Mouse (Mus musculus): Measurements from ENCODE around the gene Lias. TPM values are rescaled to one million over a fixed set of nuclear protein-coding genes. Genes with fewer than 3 reads are reported as not detected.

The Lias gene
- total RNA-seq, 2 experiments from 2014 or later, result 33.3 to 33.4 TPM

DNA sequence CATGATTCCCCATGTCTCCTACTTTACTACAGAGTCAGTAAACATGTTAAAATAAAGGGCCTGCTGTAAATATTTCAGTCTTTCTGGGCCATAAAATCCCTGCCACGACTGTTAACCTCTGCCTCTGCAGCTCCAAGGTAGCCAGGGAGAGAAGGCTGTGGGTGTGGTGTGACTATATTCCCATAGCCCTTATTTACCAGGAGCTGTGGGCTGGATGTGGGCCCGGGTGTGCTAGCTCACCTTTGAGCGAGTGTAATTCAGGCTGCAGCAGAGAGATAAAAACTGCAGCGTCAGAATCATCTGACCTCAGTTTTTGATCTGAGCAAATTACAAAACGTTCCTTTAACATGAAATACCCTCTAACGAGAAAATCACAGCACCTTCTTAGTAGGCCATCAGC, 29.5 kb downstream of the Lias start:
- DNase-seq (ENCODE audit: low spot score in 2 of 2), result no peak
- intact Hi-C loops (cut with DNase I), result no loop called here

DNA sequence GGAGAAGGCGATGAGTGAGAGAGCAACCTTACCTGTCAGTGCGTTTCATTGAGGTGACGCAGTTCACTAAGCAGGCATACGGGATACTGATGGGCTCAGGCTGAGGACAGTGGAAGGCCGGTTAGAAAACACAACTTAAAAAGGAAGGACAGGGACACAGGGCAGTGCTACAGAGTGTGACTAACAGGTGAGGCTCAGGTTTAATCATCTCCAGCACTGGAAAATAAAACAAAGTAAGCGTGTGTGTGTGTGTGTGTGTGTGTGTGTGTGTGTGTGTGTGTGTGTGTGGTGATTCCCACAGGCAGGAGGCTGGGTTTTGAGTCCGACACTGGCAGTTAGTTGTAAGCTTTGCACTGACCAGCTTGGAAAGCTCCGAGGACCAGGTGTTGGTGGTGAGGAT, 31.5 kb downstream of the Lias start:
- intact Hi-C loops (cut with DNase I), result no loop called here
- no peak for DNase-seq (ENCODE audit: low spot score in 2 of 2)

DNA sequence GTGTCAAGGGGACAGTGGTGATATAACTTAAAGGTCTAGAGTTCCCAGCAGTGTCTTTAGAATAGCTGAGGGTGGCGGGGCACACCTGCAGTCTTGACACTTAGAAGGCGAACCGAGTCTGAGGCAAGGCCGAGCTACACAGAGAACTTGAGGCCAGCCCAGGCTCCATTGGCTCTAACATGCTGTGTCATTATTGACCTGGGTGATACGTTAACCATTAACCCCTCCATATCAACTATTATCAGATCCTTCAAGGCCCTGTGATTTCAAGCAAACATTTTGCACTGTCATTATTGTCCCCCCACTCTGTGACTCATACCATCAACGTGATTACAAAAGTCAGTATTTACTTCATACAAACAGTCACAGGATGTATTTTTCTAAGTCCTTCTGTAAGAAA, 32.9 kb downstream of the Lias start:
- intact Hi-C loops (cut with DNase I), result no loop called here
- no peak for DNase-seq (ENCODE audit: low spot score in 2 of 2)

DNA sequence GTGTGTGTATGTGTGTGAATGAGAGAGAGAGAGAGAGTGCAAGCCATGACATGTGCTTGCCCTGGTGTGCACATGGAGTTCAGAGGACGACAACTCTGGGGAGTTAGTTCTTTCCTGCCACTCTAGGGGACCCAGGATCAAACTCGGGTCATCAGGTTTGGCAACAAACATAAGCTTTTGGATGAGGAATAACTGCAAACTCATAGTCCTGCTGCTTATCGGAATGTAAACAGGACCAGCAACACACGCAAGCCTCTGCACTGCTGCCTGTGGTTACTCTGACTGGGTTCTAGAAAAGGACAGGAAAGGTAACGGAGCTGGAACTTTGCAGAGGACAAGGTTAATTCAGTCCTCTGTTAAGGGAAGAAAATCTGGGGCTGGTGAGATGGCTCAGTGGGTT, 34.0 kb downstream of the Lias start:
- no peak for DNase-seq (ENCODE audit: low spot score in 2 of 2)
- intact Hi-C loops (cut with DNase I), result no loop called here

DNA sequence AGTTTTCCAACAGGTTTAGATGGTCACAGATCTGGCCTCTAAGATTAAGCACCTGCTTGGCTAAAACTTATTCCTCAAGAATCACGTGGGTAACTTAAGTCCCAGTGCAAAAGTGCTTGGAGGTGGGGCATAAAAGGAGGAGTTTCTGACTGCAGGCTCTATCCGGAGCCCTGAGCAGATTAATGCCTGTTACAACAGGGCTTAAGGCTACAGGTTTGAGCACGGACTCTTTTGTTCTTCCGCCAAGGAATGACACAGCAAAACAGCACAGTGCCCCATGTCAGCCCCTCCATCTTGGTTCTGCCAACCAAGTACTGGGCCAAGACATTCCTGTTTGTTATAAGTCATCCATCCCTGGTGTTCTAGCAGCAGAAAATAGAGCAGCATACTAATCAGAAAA, 37.0 kb downstream of the Lias start:
- no peak for DNase-seq (ENCODE audit: low spot score in 2 of 2)
- intact Hi-C loops (cut with DNase I), result no loop called here

DNA sequence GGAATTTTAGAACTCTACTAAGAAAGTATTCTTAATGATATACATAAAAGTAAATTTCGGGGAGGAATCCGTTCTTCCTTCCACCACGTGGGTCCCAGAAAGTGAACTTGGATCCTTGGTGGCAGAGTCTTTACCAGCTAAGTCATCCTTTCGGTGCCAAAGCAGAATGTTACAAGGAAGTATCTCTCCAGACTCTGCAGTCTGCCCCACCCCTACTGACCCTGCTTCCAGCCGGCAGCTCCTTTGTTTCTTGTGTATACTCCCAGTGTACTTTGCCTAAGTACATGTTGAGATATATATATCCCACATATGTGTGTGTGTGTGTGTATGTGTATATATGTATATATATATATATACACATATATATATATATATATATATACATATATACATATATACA, 38.1 kb downstream of the Lias start:
- intact Hi-C loops (cut with DNase I), result no loop called here
- DNase-seq (ENCODE audit: low spot score in 2 of 2), result no peak

DNA sequence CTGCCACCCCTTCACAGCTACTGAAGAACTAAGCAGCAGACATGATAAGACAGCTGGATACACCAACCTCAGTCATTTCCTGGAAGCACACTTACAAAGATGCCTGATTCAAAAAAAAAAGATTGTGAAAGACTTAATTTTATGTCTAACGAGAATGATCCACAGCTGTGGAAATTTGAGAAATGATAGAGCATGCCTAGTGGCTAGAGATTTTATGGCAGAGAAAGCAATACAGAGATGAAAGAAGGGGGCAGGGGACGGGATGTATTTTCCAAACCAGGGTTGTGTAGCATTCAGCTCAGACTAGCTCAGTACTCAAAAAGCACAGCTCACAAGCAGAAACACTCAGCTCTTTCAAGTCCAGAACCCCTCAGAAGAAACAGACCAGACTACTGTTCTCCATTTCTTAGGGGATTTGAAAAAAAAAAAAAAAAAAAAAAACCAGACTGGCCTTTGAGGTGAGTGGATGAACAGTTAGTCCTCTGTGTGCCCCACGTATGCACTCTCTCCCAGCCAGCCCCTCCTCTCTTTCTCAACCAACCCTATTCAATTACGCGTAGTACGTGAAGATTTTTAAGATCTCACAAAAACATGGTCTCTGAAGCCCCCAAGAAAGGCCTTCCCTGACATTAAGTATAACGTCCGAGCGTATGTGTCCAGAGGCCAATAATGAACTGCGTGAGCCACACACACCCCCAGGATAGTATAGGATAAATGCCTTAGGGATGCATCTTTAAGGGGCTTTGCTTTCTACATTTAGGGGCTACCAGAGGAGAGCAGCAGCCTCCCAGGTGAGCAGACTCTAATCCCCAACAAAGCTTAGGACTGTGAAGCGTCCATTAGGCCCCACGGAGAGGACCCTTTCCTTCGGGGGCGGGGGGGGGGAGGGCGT, 43.4 kb downstream of the Lias start:
- DNase-seq (ENCODE audit: low spot score in 2 of 2), result peak; percentile 34 to 61
- intact Hi-C loops (cut with DNase I), result loop anchor here (2.0 to 5.0 kb wide), 2 partner anchors 58 to 102 kb away; partner anchors contain the start of genes Gm43552, Smim14 and Ube2k

DNA sequence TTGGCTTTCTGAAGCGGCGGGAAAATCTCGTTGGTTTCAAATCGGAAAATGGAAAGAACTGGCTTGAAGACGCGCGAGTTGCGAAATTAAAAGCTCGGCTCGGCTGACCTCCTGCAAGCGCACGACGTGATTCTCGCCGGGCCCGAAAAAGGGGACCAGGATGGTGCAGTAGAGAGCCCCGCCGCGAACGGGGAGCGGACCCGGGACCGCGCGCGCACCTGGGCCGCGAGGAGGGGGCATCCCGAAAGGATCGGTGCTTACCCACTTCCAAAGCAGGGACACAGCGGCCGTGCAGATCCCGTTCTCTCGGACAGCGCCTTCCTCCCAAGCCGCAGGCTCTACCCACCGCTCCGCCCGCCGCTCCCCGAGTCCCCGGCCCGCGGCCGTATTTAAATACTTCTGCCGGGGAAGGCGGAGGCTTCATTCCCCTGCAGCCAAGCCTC, 44.1 kb downstream of the Lias start:
- intact Hi-C loops (cut with DNase I), result loop anchor here (2.0 to 5.0 kb wide), 2 partner anchors 57 to 101 kb away; partner anchors contain the start of genes Gm43552, Smim14 and Ube2k
- no peak for DNase-seq (ENCODE audit: low spot score in 2 of 2)

DNA sequence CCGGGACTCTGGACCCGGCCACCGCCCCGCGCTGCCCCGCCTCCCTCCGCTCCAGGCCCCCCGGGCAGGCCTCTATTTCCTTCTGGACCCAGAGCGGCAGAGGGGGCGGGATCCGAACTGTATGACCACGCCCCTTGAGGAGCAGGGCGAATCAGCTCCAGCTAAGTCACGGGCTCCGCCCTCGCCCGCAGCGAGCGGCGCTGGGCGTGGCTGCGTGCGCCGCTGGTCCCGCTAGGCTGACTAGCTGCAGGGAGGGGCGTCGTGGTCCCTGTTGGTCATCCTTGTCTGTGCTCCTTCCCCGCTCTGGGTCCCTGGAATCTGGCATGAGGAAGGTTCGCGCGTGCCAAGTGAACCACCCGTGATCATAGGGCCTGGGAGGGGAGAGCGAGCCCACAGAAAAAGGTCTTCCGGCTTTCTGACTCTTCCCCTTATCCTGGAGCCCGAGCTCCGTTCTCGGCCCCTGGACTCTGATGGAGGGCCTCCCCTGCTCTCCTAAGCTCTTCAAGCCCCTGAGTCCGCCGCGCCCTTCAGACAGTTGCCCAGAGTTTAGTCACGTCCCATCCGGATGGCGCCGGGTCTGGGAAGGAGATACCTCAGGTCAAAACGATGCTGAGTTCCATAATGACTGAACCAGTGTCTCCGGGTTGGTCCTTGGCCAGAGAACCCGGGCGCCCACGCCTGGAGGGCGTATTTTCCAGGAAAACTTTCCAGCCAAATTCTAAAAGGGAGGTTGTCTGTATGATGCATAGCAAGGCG, 44.7 kb downstream of the Lias start, which contains the start of gene Ugdh:
TSS of gene Ugdh (minus strand) at position 144 of the 756 bp plus-strand sequence.
- intact Hi-C loops (cut with DNase I), result loop anchor here (2.0 to 5.0 kb wide), 2 partner anchors 56 to 101 kb away; partner anchors contain the start of genes Gm43552, Smim14 and Ube2k
- DNase-seq (ENCODE audit: low spot score in 2 of 2), result peak; percentile 95 to 98

DNA sequence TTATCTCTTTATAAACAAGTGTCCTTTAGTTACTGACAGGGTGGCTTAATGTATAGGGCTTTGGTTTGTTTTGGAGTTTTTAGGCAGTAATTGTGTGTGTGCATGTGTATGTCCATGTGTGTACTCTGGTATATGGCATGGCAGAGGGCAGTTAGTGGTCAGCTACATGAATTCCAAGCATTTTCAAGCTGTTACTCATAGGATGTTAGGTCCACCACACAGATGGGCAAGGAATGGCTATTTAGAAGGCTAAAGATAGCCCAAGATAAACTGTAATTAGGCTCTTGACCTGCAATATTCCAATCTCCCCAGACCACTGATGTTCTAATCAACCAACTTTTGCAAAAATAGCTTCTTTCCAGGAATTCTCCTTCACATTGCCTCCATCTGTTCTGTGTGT, 46.7 kb downstream of the Lias start:
- intact Hi-C loops (cut with DNase I), result loop anchor here (5.0 kb wide), 1 partner anchor 54 kb away; the partner anchor contains the start of gene Gm43552
- DNase-seq (ENCODE audit: low spot score in 2 of 2), result no peak

DNA sequence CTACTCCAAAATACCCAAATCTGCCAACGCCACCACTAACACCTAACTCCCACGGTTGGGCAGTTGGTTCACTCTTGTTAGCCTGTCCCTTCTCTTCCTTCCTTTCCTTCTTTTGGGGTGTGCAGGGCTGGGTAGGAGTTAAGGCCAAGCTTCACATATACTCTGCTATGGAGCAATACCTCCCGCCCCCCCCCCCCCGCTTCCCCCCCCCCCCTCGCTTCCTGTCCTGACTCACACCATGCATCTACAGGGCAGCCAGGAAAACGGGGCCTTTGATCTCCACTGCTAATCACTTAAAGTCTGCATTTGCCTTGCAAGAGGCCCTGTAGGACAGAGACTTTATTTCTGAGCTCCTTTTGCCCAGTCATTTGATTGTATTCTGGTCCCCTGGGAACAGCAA, 53.7 kb downstream of the Lias start:
- DNase-seq (ENCODE audit: low spot score in 2 of 2), result no peak
- intact Hi-C loops (cut with DNase I), result no loop called here

DNA sequence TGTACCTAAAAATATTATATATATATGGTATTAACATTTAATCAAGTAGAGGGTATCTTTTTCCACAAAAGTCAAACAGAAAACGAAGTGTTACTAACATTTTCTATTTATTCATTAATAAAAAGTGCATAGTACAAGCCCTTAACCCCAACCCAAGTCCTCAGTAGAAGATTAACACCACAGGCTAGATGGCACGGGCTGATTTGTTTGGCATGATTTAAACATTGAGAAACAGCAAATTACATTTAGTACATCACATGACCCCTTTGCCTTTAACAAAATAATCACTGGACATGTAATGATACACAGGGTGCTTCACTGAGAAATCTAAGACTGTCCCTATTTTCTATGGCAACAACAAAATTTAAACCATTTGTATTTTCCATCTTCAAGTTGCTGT, 55.5 kb downstream of the Lias start:
- intact Hi-C loops (cut with DNase I), result no loop called here
- DNase-seq (ENCODE audit: low spot score in 2 of 2), result no peak

DNA sequence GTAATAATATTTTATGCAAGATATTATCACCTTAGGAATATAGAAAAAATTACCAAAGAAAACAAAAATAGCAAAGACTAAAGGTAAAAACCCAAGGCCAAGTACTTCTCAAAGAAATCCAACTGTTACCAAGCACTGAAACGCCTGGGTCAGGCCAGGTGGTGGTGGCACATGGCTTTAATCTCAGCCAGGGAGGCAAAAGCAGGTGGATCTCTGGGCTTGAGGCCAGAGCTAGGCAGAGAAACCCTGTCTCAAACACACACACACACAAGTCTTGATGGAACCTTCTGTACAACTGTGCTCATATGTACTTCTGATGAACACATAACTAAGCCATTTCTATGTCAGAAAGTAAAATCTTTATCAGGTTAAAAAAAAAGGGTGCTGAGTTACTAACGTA, 56.5 kb downstream of the Lias start:
- DNase-seq (ENCODE audit: low spot score in 2 of 2), result no peak
- intact Hi-C loops (cut with DNase I), result no loop called here

DNA sequence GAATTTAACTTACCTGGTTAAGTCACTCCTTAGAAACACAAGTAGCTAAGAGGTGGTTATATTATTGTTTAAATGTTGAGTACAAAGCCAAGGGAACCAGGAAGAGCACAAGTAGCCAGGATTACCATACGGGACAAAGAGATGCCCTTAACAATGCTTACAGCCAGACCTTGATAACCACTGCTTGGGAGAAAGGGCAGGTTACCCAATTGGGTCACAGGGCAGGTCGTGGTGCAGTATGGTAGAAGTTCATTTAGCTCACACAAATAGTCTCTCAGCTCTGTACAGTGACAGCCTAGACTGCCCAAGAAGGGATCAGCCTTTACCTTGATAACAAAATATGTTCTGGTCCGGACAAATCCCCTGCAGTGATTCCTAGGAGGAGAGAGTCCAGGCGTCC, 57.6 kb downstream of the Lias start:
- intact Hi-C loops (cut with DNase I), result no loop called here
- no peak for DNase-seq (ENCODE audit: low spot score in 2 of 2)

DNA sequence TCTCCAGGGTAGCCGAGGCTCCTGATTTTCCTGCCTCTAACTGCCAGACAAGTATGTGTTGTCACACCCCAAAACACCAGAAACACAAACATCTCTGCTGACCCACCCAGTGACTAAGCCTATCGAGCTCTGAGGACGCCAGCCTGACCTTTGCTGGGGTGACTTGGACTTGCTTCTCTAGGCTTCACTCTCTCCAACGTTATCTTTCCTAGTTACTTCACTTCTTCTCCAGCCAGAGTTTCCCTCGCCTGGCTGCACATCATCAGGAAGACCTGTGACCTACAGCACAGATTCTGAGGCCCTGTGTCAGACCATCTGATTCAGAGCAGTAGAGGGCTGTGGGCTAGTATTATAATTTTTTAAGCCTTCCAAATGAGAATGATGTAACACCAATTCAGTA, 63.5 kb downstream of the Lias start:
- intact Hi-C loops (cut with DNase I), result no loop called here

DNA sequence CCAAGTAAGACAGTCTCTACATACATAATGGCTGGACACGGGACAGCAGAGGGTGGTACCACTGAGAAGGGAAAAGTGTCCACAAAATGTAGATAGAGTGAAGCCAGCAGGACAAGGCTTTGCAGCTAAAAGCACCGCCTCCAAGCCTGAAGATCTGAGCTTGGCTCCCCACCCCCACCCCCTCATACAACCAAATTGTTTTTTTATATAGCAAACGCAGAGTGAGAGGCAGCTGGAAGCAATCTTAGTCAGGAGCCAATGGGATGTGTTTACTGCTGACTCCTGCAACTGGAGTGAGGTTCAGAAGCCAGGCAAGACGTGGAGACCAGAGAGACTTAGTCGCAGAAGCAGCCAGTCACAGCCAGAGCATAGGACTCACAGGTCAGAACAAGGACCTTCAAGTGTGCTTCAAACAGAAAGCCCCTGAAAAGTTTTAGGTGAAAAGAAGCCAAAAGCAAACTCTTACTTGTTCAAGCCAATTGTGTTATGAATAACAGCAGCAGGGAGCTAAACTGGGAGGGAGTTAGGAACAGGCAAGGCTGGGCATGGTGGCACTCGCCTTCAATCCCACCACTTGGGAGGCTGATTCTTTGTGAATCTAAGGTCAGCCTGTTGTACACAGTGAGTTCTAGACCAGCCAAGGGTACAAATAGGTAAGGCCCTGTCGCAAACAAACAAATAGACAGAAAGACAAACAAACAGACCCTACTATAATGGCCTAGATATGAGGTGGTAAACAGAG, 66.0 kb downstream of the Lias start:
- intact Hi-C loops (cut with DNase I), result no loop called here
- no peak for DNase-seq (ENCODE audit: low spot score in 2 of 2)

More for the DNA sequence above, 63.5 kb downstream of the Lias start:
- DNase-seq (ENCODE audit: low spot score in 2 of 2), result no peak

DNA sequence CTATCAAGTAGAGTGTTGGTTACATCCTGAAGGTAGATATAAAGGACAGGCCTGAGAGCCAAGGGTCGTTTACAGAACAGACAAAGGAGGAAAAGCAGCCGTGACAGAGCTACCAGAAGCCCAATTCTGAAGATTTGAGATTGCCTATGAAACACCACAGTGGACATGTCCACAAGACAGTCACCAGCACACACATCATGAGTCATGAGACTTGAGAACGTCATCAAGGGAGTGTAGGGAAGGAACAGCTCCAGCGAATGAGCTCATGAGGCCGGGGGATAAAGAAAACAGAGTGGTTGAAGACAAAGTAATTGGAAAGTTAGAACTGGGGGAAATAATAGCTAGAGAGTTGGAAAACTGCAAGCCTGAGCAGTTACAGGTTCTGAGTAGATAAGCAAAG, 66.5 kb downstream of the Lias start:
- no peak for DNase-seq (ENCODE audit: low spot score in 2 of 2)

DNA sequence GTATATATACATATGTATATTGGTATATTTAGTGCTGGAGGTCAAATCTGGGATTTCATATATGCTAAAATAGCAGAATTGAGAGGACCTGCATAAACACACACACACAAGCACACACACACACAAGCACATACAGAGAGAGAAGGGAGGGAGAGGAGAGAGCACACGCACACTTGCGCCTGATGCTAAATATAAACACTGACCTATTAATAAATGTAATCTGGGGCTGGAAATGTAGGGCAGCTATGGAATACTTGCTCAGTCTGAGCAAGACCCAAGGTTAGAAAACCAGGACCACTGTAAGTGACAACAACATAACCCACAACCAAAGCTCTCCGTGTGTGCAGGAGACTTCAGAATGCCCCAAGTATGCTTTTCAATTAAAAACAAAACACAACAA, 68.2 kb downstream of the Lias start:
- intact Hi-C loops (cut with DNase I), result no loop called here
- DNase-seq (ENCODE audit: low spot score in 2 of 2), result no peak

More for the DNA sequence above, 66.5 kb downstream of the Lias start:
- intact Hi-C loops (cut with DNase I), result no loop called here
